Mouse (Mus musculus) forebrain, embryonic 15.5 days (tissue): Measurements from ENCODE around the gene Adat1. TPM values are rescaled to one million over a fixed set of nuclear protein-coding genes. Genes with fewer than 3 reads are reported as not detected.

Experiments used
- ATAC-seq: fragments of 200-750 bp; cut with Nextera tagmentation; replicated peaks from 2 replicates; pipeline ENCODE4 v1.8.0; 2017; ENCODE audit warnings: mild to moderate bottlenecking, moderate TSS enrichment, moderate library complexity
- H3K27ac ChIP-seq: fragments of 300-500 bp; sonication (generic); replicated peaks from 2 replicates; pipeline ENCODE4 v1.5.1; 2015; ENCODE audit warnings: mild to moderate bottlenecking, inconsistent platforms
- H3K27me3 ChIP-seq: fragments of 300-500 bp; sonication (generic); 2 replicates; pipeline ENCODE4 v1.6.1; 2015; ENCODE audit warnings: inconsistent platforms
- H3K36me3 ChIP-seq: fragments of 300-500 bp; sonication (generic); 2 replicates; pipeline ENCODE4 v1.6.1; 2015; ENCODE audit warnings: mild to moderate bottlenecking, inconsistent platforms
- H3K4me1 ChIP-seq: fragments of 300-500 bp; sonication (generic); 2 replicates; pipeline ENCODE4 v1.6.1; 2015; ENCODE audit warnings: inconsistent platforms
- H3K4me2 ChIP-seq: fragments of 300-500 bp; sonication (generic); replicated peaks from 2 replicates; pipeline ENCODE4 v1.6.1; 2015; ENCODE audit warnings: mild to moderate bottlenecking, inconsistent platforms
- H3K4me3 ChIP-seq: fragments of 300-500 bp; sonication (generic); 2 replicates; pipeline ENCODE4 v1.5.1; 2015; ENCODE audit warnings: mild to moderate bottlenecking, inconsistent platforms
- H3K9ac ChIP-seq: fragments of 300-500 bp; sonication (generic); replicated peaks from 2 replicates; pipeline ENCODE4 v1.6.1; 2015; ENCODE audit warnings: mild to moderate bottlenecking, inconsistent platforms
- H3K9me3 ChIP-seq: fragments of 300-500 bp; sonication (generic); 2 replicates; pipeline ENCODE4 v1.6.1; 2016; ENCODE audit warnings: inconsistent platforms
- WGBS: fragments of 180-500 bp; shearing (Covaris S2); methylation state at CpG from one replicate; pipeline ENCODE4 v1.1.7; 2015; ENCODE audit warnings: mixed read lengths; 5-methylcytosine and 5-hydroxymethylcytosine counted together
- polyA plus RNA-seq: library from polyadenylated mRNA; unstranded; fragments of >200 nt; fragmentation: Nextera tagmentation; extraction: Ambion mirVana; gene quantifications from 2 replicates; pipeline ENCODE4 v1.2.1, GENCODE M21; 2015

The Adat1 gene
- polyA plus RNA-seq, result 9.3 and 9.8 TPM in 2 replicates

DNA sequence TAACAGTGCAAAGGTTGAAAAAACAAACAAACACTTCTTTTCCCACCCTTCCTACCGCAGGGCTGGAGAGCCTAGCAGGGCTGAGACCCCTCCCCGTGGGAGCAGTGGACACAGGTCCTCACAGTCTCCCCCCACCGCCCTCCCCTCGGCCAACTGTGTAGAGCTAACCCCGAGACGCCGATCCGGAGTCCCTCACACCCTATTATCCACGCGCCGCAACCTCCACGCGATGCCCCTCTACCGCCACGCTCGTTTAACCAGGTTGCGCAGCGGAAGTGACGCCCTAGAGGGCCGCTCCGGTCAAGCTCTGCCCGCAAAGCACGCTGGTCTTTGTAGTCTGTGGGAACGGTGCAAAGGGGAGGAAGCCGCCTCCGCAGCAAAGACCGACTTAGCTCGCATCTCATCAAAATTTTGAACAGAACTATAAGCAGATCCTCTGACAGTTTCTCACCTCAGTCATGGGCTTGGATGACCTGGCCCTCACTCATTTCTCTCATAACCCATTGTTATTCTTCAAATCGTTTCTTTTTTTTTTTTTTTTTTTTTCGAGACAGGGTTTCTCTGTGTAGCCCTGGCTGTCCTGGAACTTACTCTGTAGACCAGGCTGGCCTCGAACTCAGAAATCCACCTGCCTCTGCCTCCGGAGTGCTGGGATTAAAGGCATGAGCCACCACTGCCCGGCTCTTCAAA is at the start of gene Adat1:
Adat1 (minus strand) TSS at position 290 of the 690 bp plus-strand sequence.
- WGBS, result 6% methylated on average over 33 of the region's 33 CpGs
- H3K36me3 ChIP-seq, result peaks cover 51% of the 10 kb centered on the region

DNA sequence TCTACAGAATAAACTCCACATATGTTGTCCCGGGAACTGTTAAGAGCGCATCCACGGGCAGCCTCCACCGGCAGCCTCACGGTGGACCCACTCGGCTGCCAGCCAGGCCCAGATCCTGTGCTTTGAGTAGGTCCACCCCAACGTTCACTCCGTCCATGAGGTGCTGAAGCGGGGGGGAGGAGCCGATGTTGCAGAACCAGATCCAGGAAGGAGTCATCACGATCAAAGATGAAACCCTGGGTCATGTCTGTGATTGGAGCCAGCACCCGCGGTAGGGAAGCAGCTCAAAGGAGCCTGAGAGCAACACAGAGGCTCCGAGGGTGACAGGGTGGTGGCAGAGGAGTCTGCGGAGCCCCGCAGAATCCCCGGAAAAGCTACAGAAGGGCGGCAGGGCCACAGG is 45.4 kb upstream of the Adat1 start:
- Histone ChIP-seq H3K36me3 (no peaks in the 10 kb centered on the region), H3K9ac (no peak overlapping the region), H3K4me3 (no peak overlapping the region), H3K4me1 (no peaks in the 10 kb centered on the region), H3K4me2 (no peak overlapping the region), H3K9me3 (no peaks in the 10 kb centered on the region), H3K27me3 (no peaks in the 10 kb centered on the region), H3K27ac (no peak overlapping the region)
- 89% methylated on average over 18 of the region's 18 CpGs for WGBS
- ATAC-seq, result no peak

More for the DNA sequence above, at the start of gene Adat1:
- Histone ChIP-seq H3K27ac (no peak within 1 kb of the TSS), H3K27me3 (no peaks in the 10 kb centered on the region), H3K9me3 (no peaks in the 10 kb centered on the region), H3K4me3 (peak within 1 kb of the TSS; percentile 60), H3K9ac (peak within 1 kb of the TSS; percentile 68), H3K4me2 (peak within 1 kb of the TSS; percentile 67), H3K4me1 (peaks cover 11% of the 10 kb centered on the region)
- ATAC-seq, result peak; percentile 97

DNA sequence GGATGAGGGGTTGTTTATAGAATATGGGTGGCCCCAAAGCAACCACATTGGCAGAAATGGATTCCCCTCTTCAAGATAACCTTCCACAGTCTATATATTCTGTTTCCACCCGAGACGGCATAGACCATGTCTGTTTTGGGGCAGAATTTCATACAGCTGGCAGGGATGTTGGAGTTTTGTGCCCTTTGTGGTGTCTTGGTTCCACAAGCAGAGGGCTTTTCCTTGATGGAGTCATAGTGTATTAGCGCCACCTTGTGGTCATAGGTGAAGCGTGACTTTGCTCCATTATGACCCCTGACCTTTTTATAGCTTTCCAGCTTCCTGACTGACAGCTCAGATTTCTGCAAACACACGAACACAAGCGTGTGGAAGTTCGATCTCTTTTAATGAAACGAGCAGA is 42.5 kb upstream of the Adat1 start:
- Histone ChIP-seq H3K27ac (no peak overlapping the region), H3K4me3 (no peak overlapping the region), H3K36me3 (no peaks in the 10 kb centered on the region), H3K4me2 (no peak overlapping the region), H3K9me3 (no peaks in the 10 kb centered on the region), H3K9ac (no peak overlapping the region), H3K27me3 (no peaks in the 10 kb centered on the region), H3K4me1 (no peaks in the 10 kb centered on the region)
- no peak for ATAC-seq
- WGBS, result 21% methylated on average over 8 of the region's 8 CpGs

DNA sequence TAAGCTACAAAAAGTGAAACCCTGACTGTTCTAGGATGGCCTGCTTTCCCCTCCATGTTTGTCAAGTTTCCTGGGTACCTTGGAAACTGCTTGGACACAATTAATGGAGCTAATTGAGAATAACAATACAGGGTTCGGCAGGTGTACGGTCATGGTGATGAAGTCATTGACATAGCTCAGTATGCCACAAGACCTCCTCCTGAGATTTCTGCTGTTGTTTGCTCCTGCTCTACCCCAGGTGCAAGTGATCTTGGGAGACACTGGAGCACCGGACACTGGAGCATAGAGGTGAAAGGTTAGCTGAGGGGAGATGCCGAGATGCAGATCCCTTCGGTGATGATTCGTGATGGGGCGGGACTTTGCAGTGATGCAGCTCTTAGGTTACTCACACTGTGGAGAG is 41.0 kb upstream of the Adat1 start:
- 44% methylated on average over 7 of the region's 7 CpGs for WGBS
- no peaks in the 10 kb centered on the region for H3K36me3 ChIP-seq
- no peaks in the 10 kb centered on the region for H3K4me1 ChIP-seq
- no peak overlapping the region for H3K9ac ChIP-seq
- H3K27me3 ChIP-seq, result no peaks in the 10 kb centered on the region
- no peak overlapping the region for H3K4me3 ChIP-seq
- ATAC-seq, result no peak
- no peak overlapping the region for H3K27ac ChIP-seq
- no peak overlapping the region for H3K4me2 ChIP-seq
- H3K9me3 ChIP-seq, result no peaks in the 10 kb centered on the region

DNA sequence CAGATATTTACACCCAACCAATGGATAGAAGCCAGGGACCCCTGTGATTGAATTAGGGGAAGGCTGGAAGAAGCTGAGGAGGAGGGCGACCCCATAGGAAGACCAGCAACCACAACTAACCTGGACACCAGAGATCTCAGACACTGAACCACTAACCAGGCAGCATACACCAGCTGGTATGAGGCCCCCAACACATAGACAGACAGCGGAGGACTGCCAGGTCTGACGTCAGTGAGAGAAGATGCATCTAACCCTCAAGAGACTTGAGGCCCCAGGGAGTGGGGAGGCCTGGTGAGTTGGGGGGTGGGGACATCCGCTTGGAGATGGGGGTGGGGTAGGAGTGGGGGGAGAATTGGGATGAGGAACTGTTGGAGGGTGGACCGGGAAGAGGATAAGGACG is 38.6 kb upstream of the Adat1 start:
- H3K27me3 ChIP-seq, result no peaks in the 10 kb centered on the region
- 51% methylated on average over 6 of the region's 6 CpGs for WGBS
- no peak for ATAC-seq
- no peaks in the 10 kb centered on the region for H3K9me3 ChIP-seq
- no peak overlapping the region for H3K4me3 ChIP-seq
- no peak overlapping the region for H3K4me2 ChIP-seq
- H3K36me3 ChIP-seq, result no peaks in the 10 kb centered on the region
- no peak overlapping the region for H3K27ac ChIP-seq
- no peaks in the 10 kb centered on the region for H3K4me1 ChIP-seq
- H3K9ac ChIP-seq, result no peak overlapping the region

DNA sequence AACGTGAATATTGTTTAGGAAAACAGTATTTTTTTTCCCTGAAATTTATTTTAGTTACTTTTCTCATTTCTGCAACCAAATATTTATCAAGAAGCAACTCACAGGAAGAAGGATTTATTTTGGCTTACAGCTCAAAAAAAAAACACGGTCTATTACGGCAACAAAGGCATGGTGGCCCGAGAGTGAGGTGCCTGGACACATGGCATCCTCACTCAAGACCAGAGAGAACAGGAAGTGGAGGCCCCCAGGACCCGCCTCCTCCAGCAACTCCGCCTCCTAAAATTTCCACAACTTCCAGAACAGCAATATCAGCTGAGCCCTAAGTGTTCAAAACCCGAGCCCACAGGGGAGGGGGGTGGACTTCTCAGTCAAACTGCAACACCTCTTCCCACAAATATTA is 37.4 kb upstream of the Adat1 start:
- WGBS, result 89% methylated on average over 7 of the region's 7 CpGs
- no peak overlapping the region for H3K27ac ChIP-seq
- H3K27me3 ChIP-seq, result no peaks in the 10 kb centered on the region
- H3K4me3 ChIP-seq, result no peak overlapping the region
- no peaks in the 10 kb centered on the region for H3K4me1 ChIP-seq
- H3K4me2 ChIP-seq, result no peak overlapping the region
- no peak overlapping the region for H3K9ac ChIP-seq
- H3K9me3 ChIP-seq, result no peaks in the 10 kb centered on the region
- no peak for ATAC-seq
- H3K36me3 ChIP-seq, result no peaks in the 10 kb centered on the region

DNA sequence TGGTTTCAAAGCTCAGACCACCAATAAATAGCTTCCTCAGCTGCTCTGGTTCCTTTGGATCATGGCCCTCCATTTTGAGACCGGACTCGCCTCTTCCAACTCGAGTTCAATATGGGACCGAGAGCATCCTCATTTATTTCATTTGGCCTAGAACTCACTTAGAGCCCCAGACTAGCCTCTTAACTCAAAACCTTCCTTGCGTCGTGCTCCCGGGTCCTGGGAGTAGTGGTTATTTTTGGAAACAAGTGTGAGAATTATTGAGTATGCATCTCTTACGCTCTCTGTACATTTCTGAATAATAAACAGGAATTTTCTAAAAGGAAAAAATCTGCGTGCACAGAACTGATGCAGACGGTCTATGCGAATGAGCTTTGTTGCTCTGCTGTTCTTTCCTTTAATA is 22.8 kb upstream of the Adat1 start, which contains the start of gene Gm6793:
Gm6793 (minus strand) TSS at position 101 of the 400 bp plus-strand sequence.
- Histone ChIP-seq H3K9me3 (no peaks in the 10 kb centered on the region), H3K4me3 (no peak within 1 kb of the TSS), H3K36me3 (peaks cover 37% of the 10 kb centered on the region), H3K27ac (no peak within 1 kb of the TSS), H3K27me3 (no peaks in the 10 kb centered on the region), H3K4me2 (no peak within 1 kb of the TSS), H3K9ac (no peak within 1 kb of the TSS), H3K4me1 (peaks cover 22% of the 10 kb centered on the region)
- no peak for ATAC-seq
- 88% methylated on average over 11 of the region's 11 CpGs for WGBS

DNA sequence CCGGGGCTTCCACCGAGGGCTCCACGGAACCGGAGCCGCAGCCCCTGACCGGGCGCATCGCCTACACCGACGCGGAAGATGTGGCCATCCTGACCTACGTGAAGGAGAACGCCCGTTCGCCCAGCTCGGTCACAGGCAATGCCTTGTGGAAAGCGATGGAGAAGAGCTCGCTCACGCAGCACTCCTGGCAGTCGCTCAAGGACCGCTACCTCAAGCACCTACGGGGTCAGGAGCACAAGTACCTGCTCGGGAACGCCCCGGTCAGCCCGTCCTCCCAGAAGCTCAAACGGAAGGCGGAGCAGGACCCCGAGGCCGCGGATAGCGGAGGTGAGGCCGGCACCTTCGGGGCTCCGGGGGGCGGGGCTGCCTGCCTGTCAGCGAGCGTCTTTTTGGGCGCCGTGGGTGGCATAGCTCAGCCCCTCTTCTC is 19.7 kb upstream of the Adat1 start:
- under 1% methylated on average over 40 of the region's 40 CpGs for WGBS
- Histone ChIP-seq H3K4me3 (peak overlapping the region; percentile 95), H3K36me3 (0 out of 2 replicates have a peak, but pooled peaks cover 9% of the 10 kb centered on the region), H3K4me1 (peaks cover 29% of the 10 kb centered on the region), H3K9ac (peak overlapping the region; percentile 94), H3K9me3 (no peaks in the 10 kb centered on the region), H3K27ac (peak overlapping the region; percentile 87), H3K27me3 (no peaks in the 10 kb centered on the region), H3K4me2 (peak overlapping the region; percentile 90)
- ATAC-seq, result no peak; the same call in 1 of the 2 replicates

DNA sequence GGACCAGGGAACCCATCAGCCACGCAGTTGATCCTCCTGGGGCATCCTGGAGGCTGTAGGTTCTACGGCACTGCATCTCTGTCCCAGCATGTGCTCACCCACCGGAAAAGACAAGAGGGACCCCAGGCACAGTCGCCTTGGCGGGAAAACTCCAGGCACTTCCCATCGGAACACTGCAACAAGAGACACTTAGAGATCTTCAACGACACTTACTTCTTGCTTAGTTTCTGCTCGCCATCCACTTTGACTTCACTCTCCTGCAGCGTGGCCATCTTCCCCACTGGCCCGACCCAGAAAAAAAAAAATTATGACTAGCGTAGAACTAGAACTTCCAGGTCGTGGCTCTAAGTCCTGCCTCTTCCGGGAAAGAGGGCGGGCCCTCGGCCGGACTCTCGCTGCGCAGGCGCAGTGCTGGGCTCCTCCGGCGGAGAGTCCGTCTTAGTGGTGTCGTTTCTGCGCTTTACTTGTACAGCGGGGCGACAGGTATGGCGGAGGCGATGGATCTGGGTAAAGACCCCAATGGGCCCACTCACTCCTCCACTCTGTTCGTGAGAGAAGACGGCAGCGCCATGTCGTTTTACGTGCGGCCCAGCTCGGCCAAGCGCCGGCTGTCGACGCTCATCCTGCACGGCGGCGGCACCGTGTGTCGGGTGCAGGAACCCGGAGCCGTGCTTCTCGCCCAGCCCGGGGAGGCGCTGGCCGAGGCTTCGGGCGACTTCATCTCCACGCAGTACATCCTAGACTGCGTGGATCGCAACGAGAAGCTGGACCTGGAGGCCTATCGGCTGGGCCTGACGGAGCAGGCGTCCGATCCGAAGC is 19.1 kb upstream of the Adat1 start, which contains the start of the genes Kars and Terf2ip:
Kars (minus strand) TSS at position 327 of the 819 bp plus-strand sequence.
Terf2ip (plus strand) TSS at position 402 of the 819 bp plus-strand sequence.
- under 1% methylated on average over 61 of the region's 61 CpGs for WGBS
- H3K9ac ChIP-seq, result peak within 1 kb of the TSS; percentile 94
- no peaks in the 10 kb centered on the region for H3K27me3 ChIP-seq
- no peaks in the 10 kb centered on the region for H3K9me3 ChIP-seq
- H3K36me3 ChIP-seq, result 0 out of 2 replicates have a peak, but pooled peaks cover 7% of the 10 kb centered on the region
- H3K4me3 ChIP-seq, result peak within 1 kb of the TSS; percentile 95
- peak; percentile 98 for ATAC-seq
- peak within 1 kb of the TSS; percentile 87 for H3K27ac ChIP-seq
- H3K4me1 ChIP-seq, result peaks cover 29% of the 10 kb centered on the region
- H3K4me2 ChIP-seq, result peak within 1 kb of the TSS; percentile 90

DNA sequence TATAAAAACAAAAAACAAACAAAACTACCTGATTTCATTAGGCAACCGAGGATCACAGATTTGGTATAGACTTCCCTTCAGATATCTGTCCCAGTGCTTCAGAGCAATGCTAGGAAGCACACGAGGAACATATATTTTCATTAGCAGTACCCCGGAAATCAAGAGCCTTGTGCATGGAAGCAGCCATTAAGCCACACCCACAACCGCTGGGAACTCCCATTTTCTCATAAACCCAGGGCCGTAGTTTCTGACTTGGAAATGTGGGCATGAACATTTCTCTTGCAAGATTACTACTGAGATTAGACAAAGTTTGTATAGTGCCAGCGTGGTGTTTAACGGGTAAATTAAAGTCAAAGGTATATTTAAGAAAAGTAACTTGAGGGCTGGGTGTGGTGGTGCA is 17.5 kb upstream of the Adat1 start:
- Histone ChIP-seq H3K27ac (no peak overlapping the region), H3K27me3 (no peaks in the 10 kb centered on the region), H3K4me3 (no peak overlapping the region), H3K36me3 (peaks cover 10% of the 10 kb centered on the region; the same call in 1 of the 2 replicates), H3K4me1 (peaks cover 29% of the 10 kb centered on the region), H3K4me2 (0 out of 2 replicates have a peak overlapping the region, but pooled peaks have one; percentile 90), H3K9ac (no peak overlapping the region), H3K9me3 (no peaks in the 10 kb centered on the region)
- WGBS, result 94% methylated on average over 7 of the region's 7 CpGs
- no peak for ATAC-seq

DNA sequence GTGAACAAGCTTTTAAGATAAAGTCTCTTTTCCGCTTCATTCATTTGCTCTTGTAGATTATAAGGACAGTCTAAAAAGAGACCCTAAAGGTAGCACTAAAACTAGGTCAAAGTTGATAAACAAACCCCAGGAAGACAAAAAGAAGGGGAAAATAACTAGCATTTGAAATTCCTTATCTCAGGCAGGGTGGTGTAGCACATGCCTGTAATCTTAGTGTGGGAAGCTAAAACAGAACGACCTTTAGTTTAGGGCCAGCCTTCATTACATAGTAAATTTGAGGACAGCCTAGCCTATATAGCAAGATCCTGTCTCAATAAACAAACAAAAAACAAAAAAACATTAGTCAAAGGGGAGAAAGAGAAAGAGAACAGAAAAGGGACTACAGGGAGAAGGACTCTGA is 15.6 kb upstream of the Adat1 start:
- 98% methylated on average over 2 of the region's 2 CpGs for WGBS
- no peak overlapping the region for H3K4me2 ChIP-seq
- no peaks in the 10 kb centered on the region for H3K9me3 ChIP-seq
- no peaks in the 10 kb centered on the region for H3K27me3 ChIP-seq
- H3K4me1 ChIP-seq, result peaks cover 22% of the 10 kb centered on the region
- H3K27ac ChIP-seq, result no peak overlapping the region
- peaks cover 26% of the 10 kb centered on the region for H3K36me3 ChIP-seq
- H3K9ac ChIP-seq, result no peak overlapping the region
- ATAC-seq, result no peak
- no peak overlapping the region for H3K4me3 ChIP-seq

DNA sequence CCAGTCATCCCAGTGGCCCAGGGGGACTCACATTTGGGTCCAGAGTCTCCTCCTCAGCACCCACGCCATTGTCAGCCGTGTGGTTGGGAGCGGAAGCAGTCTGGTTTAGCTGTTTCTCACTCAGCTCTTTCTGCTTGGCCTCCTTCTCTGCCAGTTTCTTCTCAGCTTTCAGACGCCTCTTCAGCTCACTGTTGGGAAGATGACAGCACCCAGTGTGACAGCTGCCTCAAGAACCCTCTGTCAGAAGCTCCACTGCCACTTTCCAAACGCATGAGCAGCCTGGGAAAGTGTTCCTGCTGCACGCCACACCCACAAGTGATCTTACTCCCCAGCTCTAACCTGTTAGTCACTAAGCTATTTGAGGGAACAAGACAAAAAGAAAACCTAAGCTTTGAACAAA is 13.5 kb upstream of the Adat1 start:
- H3K4me3 ChIP-seq, result no peak overlapping the region
- H3K4me1 ChIP-seq, result peaks cover 13% of the 10 kb centered on the region
- no peaks in the 10 kb centered on the region for H3K27me3 ChIP-seq
- ATAC-seq, result no peak
- no peak overlapping the region for H3K4me2 ChIP-seq
- no peaks in the 10 kb centered on the region for H3K9me3 ChIP-seq
- H3K27ac ChIP-seq, result no peak overlapping the region
- H3K36me3 ChIP-seq, result peaks cover 47% of the 10 kb centered on the region
- WGBS, result 93% methylated on average over 6 of the region's 6 CpGs
- no peak overlapping the region for H3K9ac ChIP-seq
